Mouse (Mus musculus): Measurements from ENCODE around the gene Ovol1. TPM values are rescaled to one million over a fixed set of nuclear protein-coding genes. Genes with fewer than 3 reads are reported as not detected.

Gene Ovol1
- total and polyA plus RNA-seq, 3 experiments: not detected

DNA sequence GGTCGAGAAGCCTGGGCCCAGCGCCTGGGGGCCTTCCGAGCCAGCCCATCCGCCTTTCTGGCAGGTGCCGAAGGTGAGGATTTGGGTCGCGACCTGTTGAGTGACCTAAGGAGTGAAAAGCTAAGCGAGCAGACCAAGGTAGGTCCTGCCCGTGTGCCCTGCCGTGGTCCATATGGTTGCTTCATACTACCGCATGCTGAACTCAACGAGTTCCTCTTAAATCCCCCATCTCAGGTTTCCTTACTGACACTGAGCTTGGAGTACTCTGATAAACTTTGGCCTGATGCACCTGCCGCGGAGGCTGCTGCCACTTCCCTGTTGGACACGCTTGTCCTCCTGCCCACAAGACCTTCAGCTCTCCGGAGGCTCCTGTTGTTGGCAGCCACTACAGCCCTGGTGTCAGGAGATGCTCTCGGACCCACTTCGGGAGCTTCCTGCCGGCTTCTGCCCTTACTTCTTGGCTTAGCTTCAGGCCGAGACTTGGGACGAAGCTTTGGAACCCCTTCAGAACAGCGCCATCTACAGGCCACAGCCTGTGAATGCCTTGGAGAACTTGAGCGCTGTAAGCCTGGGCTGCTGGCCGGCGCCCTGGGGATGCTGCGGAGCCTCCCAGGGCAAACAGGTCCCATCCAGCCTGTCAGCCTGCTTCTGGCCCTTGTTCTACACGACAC lies 8.2 kb upstream of the Ovol1 start:
- H3K4me1 ChIP-seq (ENCODE audit: control insufficient read depth in 1 of 2, insufficient read depth in 2 of 2): peaks cover 7 to 22% of the 10 kb centered on the region in 2 experiments
- dilution Hi-C loops (cut with MboI; ENCODE audit: extremely low pct_ligation_motif_present, extremely low pct_unique_long_range_greater_than_20kb, low sequenced_read_pairs): no loop called here

DNA sequence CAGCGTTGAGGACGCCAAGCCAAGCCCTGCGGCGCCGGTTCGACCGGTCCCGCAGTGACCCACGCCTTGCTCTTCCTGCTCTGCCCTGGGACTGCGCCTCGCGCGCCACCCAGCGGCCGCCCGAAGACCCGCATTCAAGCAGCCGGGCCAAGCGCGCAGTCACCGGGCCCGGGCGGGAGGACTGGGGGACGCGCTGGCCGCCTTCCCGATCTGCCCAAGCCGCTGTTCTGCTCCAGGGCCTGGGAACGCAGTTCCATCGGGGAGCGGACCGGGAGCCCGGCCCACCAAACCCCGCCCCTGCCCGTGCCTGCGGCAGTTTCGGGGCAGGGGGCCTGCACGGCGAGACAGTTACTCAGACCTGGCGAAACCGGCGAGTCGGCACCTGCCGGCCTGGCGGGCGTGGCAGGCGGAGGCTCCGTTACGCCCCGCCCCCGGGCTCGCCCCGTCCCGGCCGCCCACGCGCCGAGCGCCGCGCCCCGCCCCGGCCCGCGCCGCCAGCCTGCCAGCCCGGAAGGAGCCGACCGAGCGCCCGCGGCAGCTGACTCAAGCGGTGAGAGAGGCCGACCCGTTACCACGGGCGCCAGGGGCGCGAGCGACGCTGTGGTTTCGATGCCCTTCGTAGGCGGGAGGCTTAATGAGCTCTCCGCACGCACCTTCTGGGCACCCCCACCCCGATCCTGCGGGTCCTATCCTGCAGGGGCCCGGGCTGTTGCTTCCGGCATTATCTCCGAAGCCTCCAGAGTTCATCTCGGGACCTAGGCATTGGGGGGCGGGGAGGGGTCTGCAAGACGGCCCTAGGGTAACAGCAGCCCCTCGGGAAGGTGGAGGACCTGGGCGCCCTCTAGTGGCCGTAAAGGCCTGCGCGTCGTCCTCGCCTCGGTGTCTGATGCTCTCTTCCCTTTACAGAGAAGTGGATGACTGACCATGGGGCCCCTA lies 7.4 kb upstream of the Ovol1 start, which contains the start of gene Ap5b1:
Ap5b1 (plus strand) TSS at position 492 of the 936 bp plus-strand sequence.
- peak within 1 kb of the TSS; percentile 73 to 87 (median 78) for H3K4me3 ChIP-seq (replicated peaks in 1 of 3; ENCODE audit: low read depth in 2 of 3, low read length in 2 of 3, poor library complexity in 1 of 3)
- H3K9me3 ChIP-seq (replicated peaks; ENCODE audit: low read length): no peaks in the 10 kb centered on the region
- 0 out of 2 replicates have a peak, but pooled peaks cover 5% of the 10 kb centered on the region for H3K79me2 ChIP-seq (replicated peaks; ENCODE audit: control insufficient read depth, extremely low read depth, insufficient read depth, poor library complexity, severe bottlenecking)
- H3K27ac ChIP-seq (ENCODE audit: insufficient read depth, low read depth): peak within 1 kb of the TSS; percentile 94
- in situ Hi-C loops (cut with MboI; ENCODE audit: low pct_ligation_motif_present, low pct_unique_long_range_greater_than_20kb, low sequenced_read_pairs): no loop called here
- peaks cover 7 to 22% of the 10 kb centered on the region in 2 experiments for H3K4me1 ChIP-seq (ENCODE audit: control insufficient read depth in 1 of 2, insufficient read depth in 2 of 2)
- H3K36me3 ChIP-seq (replicated peaks in 1 of 2; ENCODE audit: control insufficient read depth in 1 of 2, insufficient read depth in 1 of 2, low read length in 1 of 2): peaks cover 26 to 33% of the 10 kb centered on the region in 2 experiments
- peak; percentile 87 for DNase-seq (ENCODE audit: extremely low read depth)
- H3K9ac ChIP-seq (ENCODE audit: insufficient read depth, low read depth): peak within 1 kb of the TSS; percentile 88
- peak within 1 kb of the TSS; percentile 98 for H3K4me2 ChIP-seq (ENCODE audit: insufficient read depth, low read depth, poor library complexity, severe bottlenecking)
- H3K27me3 ChIP-seq (replicated peaks): peaks cover 32% of the 10 kb centered on the region
- dilution Hi-C loops (cut with MboI; ENCODE audit: extremely low pct_ligation_motif_present, extremely low pct_unique_long_range_greater_than_20kb, low sequenced_read_pairs): no loop called here
- TF ChIP-seq ZKSCAN1 (IDR thresholded peaks at IDR 0.05; ENCODE audit: borderline replicate concordance, low read depth, low read length): no peak
- peak; percentile 44 for TF ChIP-seq SIN3A (IDR thresholded peaks at IDR 0.05; ENCODE audit: low read length)
- TF ChIP-seq RCOR1 (conservative IDR thresholded peaks at IDR 0.05; ENCODE audit: low read depth, low read length): peak; percentile 38; the same call in 1 of the 2 replicates
- TF ChIP-seq CHD1 (IDR thresholded peaks at IDR 0.05; ENCODE audit: low read depth, low read length): no peak
- peak; percentile 26 to 92; a peak in 3 of 4 replicates for TF ChIP-seq CTCF (conservative IDR thresholded peaks at IDR 0.05 in 1 of 2, IDR thresholded peaks at IDR 0.05 in 1 of 2; ENCODE audit: low read depth in 2 of 2, low read length in 2 of 2)
- TF ChIP-seq MXI1 (IDR thresholded peaks at IDR 0.05; ENCODE audit: low read depth, low read length): peak; percentile 83
- no peak for TF ChIP-seq JUN (IDR thresholded peaks at IDR 0.05; ENCODE audit: insufficient read depth, low read depth, low read length)
- peak; percentile 68; the same call in 1 of the 2 replicates for TF ChIP-seq POLR2A (IDR thresholded peaks at IDR 0.05; ENCODE audit: low read depth, low read length)
- TF ChIP-seq KAT2A (IDR thresholded peaks at IDR 0.05; ENCODE audit: insufficient replicate concordance, low read length): 0 out of 2 replicates have a peak, but pooled peaks have one; percentile 18
- TF ChIP-seq MEF2A (IDR thresholded peaks at IDR 0.05; ENCODE audit: borderline replicate concordance, low read depth, low read length): peak; percentile 58; the same call in 1 of the 2 replicates
- TF ChIP-seq EP300 (IDR thresholded peaks at IDR 0.05; ENCODE audit: low read length): no peak
- peak; percentile 78 for TF ChIP-seq ELF1 (IDR thresholded peaks at IDR 0.05; ENCODE audit: low read depth, low read length)
- peak; percentile 61 for TF ChIP-seq NELFE (IDR thresholded peaks at IDR 0.05; ENCODE audit: low read depth, low read length)
- peak; percentile 45 for TF ChIP-seq HCFC1 (IDR thresholded peaks at IDR 0.05; ENCODE audit: low read depth, low read length)
- no peak for TF ChIP-seq TBP (conservative IDR thresholded peaks at IDR 0.05; ENCODE audit: low read depth, low read length)
- peak; percentile 76; the same call in 1 of the 2 replicates for TF ChIP-seq TCF12 (IDR thresholded peaks at IDR 0.05; ENCODE audit: low read depth, low read length)
- TF ChIP-seq E2F4 (IDR thresholded peaks at IDR 0.05; ENCODE audit: insufficient replicate concordance, low read depth, low read length): no peak
- TF ChIP-seq PAX5 (IDR thresholded peaks at IDR 0.05; ENCODE audit: low read length): no peak
- peak; percentile 65 for TF ChIP-seq IRF4 (IDR thresholded peaks at IDR 0.05; ENCODE audit: low read depth, low read length)
- TF ChIP-seq MYC (IDR thresholded peaks at IDR 0.05; ENCODE audit: low read depth, low read length): peak; percentile 83

More for the DNA sequence above, 8.2 kb upstream of the Ovol1 start:
- in situ Hi-C loops (cut with MboI; ENCODE audit: low pct_ligation_motif_present, low pct_unique_long_range_greater_than_20kb, low sequenced_read_pairs): no loop called here
- H3K4me2 ChIP-seq (ENCODE audit: insufficient read depth, low read depth, poor library complexity, severe bottlenecking): peak overlapping the region; percentile 98
- TF ChIP-seq CHD1 (IDR thresholded peaks at IDR 0.05; ENCODE audit: low read depth, low read length): no peak
- TF ChIP-seq HCFC1 (IDR thresholded peaks at IDR 0.05; ENCODE audit: low read depth, low read length): no peak
- no peak for TF ChIP-seq ETS1 (conservative IDR thresholded peaks at IDR 0.05; ENCODE audit: low read depth, low read length)
- TF ChIP-seq NRF1 (IDR thresholded peaks at IDR 0.05; ENCODE audit: low read depth, low read length): no peak
- TF ChIP-seq TCF12 (IDR thresholded peaks at IDR 0.05; ENCODE audit: low read depth, low read length): no peak
- TF ChIP-seq IRF4 (IDR thresholded peaks at IDR 0.05; ENCODE audit: low read depth, low read length): 0 out of 2 replicates have a peak, but pooled peaks have one; percentile 2
- 0 out of 2 replicates have a peak, but pooled peaks have one; percentile 3 for TF ChIP-seq UBTF (IDR thresholded peaks at IDR 0.05; ENCODE audit: low read depth, low read length)
- TF ChIP-seq CTCF (conservative IDR thresholded peaks at IDR 0.05 in 1 of 2, IDR thresholded peaks at IDR 0.05 in 1 of 2; ENCODE audit: low read depth in 2 of 2, low read length in 2 of 2): peak; percentile 61 to 89
- 0 out of 2 replicates have a peak, but pooled peaks have one; percentile 20 for TF ChIP-seq TBP (conservative IDR thresholded peaks at IDR 0.05; ENCODE audit: low read depth, low read length)
- TF ChIP-seq MAX (IDR thresholded peaks at IDR 0.05; ENCODE audit: low read length): 0 out of 2 replicates have a peak, but pooled peaks have one; percentile 50
- no peak for TF ChIP-seq POLR2A (IDR thresholded peaks at IDR 0.05; ENCODE audit: low read depth, low read length)
- TF ChIP-seq MYC (IDR thresholded peaks at IDR 0.05; ENCODE audit: low read depth, low read length): no peak
- no peak for TF ChIP-seq ZMIZ1 (IDR thresholded peaks at IDR 0.05; ENCODE audit: low read depth, low read length)
- peak; percentile 46 for TF ChIP-seq RAD21 (IDR thresholded peaks at IDR 0.05; ENCODE audit: low read depth, low read length)
- no peak for TF ChIP-seq KAT2A (IDR thresholded peaks at IDR 0.05; ENCODE audit: insufficient replicate concordance, low read length)
- TF ChIP-seq NELFE (IDR thresholded peaks at IDR 0.05; ENCODE audit: low read depth, low read length): 0 out of 2 replicates have a peak, but pooled peaks have one; percentile 46
- TF ChIP-seq ELF1 (IDR thresholded peaks at IDR 0.05; ENCODE audit: low read depth, low read length): no peak
- no peak for TF ChIP-seq MAZ (IDR thresholded peaks at IDR 0.05; ENCODE audit: low read depth, low read length)
- no peak for TF ChIP-seq MXI1 (IDR thresholded peaks at IDR 0.05; ENCODE audit: low read depth, low read length)
- no peak for TF ChIP-seq MAFK (IDR thresholded peaks at IDR 0.05; ENCODE audit: insufficient replicate concordance, low read length)
- peak; percentile 63 for TF ChIP-seq SMC3 (IDR thresholded peaks at IDR 0.05; ENCODE audit: low read depth, low read length)
- H3K9me3 ChIP-seq (replicated peaks; ENCODE audit: low read length): no peaks in the 10 kb centered on the region
- peak overlapping the region; percentile 88 for H3K9ac ChIP-seq (ENCODE audit: insufficient read depth, low read depth)
- peaks cover 26 to 34% of the 10 kb centered on the region in 2 experiments for H3K36me3 ChIP-seq (replicated peaks in 1 of 2; ENCODE audit: control insufficient read depth in 1 of 2, insufficient read depth in 1 of 2, low read length in 1 of 2)
- peak overlapping the region; percentile 94 for H3K27ac ChIP-seq (ENCODE audit: insufficient read depth, low read depth)
- DNase-seq (ENCODE audit: extremely low read depth): peak; percentile 92
- peaks cover 32% of the 10 kb centered on the region for H3K27me3 ChIP-seq (replicated peaks)
- H3K4me3 ChIP-seq (replicated peaks in 1 of 3; ENCODE audit: low read depth in 2 of 3, low read length in 2 of 3, poor library complexity in 1 of 3): peak overlapping the region; percentile 73 to 87 (median 78)
- H3K79me2 ChIP-seq (replicated peaks; ENCODE audit: control insufficient read depth, extremely low read depth, insufficient read depth, poor library complexity, severe bottlenecking): 0 out of 2 replicates have a peak, but pooled peaks cover 5% of the 10 kb centered on the region
